Mouse (Mus musculus) layer of hippocampus, adult 2 months (tissue): ENCODE results near the gene P2ry2. TPM values are rescaled to one million over a fixed set of nuclear protein-coding genes. Genes with fewer than 3 reads are reported as not detected.
A peak's percentile ranks its signal among the peaks of the same experiment; 100 is the strongest.

Experiments
- DNase-seq, 2 experiments: peaks; one replicate each; pipeline ENCODE4 v3.0.0; 2022; ENCODE audit warnings: low spot score in 2 of 2
- H3K27ac ChIP-seq: fragments of 200-600 bp; 2 replicates; pipeline ENCODE4 v1.8.1; 2022
- H3K4me3 ChIP-seq: fragments of 200-600 bp; 2 replicates; pipeline ENCODE4 v1.8.1; 2022; ENCODE audit warnings: mild to moderate bottlenecking
- CTCF ChIP-seq: fragments of 200-600 bp; conservative IDR thresholded peaks from 2 replicates; pipeline ENCODE4 v1.8.1; 2022; ENCODE audit warnings: antibody characterized with exemption, mild to moderate bottlenecking, moderate library complexity
- total RNA-seq, 2 experiments: library from RNA; stranded (reverse); gene quantifications; 2 replicates each; pipeline ENCODE4 v1.2.3; 2021

P2ry2 gene
- total RNA-seq, 2 experiments from 2014 or later: 0.86 to 0.87 TPM

DNA sequence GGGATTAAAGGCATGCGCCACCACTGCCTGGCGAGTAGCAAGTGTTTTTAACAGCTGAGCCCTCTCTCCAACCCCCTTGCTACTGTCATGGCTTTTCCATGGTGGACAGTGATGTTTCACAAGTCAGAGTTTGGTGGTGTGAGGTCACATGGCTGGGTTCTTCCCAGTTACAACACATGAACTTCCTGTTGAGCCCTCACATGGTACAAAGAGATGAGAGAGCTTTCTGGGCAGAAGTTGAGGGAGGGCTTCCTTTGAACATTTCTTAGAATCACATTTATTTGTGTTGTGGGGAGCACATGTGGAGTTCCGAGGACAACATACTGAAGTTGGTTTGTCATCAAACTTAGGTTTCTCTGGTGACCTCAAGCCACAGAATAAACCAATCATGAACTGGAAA is 20.7 kb downstream of the P2ry2 start:
- no peak overlapping the region for H3K4me3 ChIP-seq
- no peak for DNase-seq
- TF ChIP-seq CTCF: no peak
- no peak overlapping the region for H3K27ac ChIP-seq

DNA sequence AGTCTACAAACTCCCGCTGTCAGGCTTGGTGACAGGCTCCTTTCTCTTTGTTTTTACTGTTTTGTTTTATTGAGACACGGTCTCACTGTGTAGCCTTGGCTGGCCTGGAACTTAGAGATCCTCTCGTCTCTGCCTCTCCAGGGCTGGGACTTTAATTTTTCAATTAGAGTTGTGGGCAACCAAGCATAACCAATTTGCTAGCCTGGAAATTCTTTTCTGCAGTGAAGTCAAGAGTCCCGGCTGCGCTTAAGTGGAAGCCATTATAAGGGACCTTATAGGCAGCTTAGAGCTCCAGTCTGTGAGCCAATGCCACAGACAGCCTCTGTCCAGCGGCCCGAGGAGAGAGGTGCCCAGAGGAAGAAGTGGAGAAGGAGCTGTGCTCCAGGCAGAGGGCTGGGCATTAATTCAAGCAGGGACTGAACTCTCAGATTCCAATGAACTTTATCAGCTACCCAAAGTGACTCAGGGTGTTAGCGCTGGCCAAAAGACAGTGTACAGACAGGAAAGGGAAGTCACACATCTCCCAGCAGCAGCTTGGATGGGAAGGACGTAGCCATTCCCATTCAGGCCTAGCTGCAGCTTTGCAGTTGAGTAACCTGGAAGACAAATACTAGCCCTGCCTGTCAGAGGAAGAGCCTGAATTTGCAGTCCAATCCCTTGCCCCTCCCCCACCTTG is 21.9 kb downstream of the P2ry2 start:
- Histone ChIP-seq H3K27ac (no peak overlapping the region), H3K4me3 (no peak overlapping the region)
- no peak for DNase-seq
- TF ChIP-seq CTCF: no peak

DNA sequence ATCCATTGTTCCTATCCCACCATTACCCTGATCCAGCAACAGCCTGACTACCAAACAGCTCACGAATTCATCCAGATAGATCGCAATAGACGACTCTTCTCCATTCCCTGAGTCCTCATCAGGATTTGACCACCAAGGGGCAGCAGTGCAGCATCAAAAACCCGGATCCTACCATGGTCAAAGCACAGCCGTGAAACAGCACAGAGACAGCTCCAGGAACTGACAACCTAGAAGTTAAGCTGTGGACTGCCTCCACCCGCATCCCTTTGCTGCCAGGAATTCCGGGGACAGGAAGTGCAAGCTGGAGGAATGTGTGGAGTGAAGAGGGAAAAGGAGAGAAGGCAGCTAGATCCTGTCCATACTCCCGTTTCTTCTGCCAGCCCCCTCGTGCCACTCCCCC is 24.6 kb downstream of the P2ry2 start:
- Histone ChIP-seq H3K4me3 (no peak overlapping the region), H3K27ac (no peak overlapping the region)
- DNase-seq: peak; percentile 77 to 80
- peak; percentile 83 for TF ChIP-seq CTCF

DNA sequence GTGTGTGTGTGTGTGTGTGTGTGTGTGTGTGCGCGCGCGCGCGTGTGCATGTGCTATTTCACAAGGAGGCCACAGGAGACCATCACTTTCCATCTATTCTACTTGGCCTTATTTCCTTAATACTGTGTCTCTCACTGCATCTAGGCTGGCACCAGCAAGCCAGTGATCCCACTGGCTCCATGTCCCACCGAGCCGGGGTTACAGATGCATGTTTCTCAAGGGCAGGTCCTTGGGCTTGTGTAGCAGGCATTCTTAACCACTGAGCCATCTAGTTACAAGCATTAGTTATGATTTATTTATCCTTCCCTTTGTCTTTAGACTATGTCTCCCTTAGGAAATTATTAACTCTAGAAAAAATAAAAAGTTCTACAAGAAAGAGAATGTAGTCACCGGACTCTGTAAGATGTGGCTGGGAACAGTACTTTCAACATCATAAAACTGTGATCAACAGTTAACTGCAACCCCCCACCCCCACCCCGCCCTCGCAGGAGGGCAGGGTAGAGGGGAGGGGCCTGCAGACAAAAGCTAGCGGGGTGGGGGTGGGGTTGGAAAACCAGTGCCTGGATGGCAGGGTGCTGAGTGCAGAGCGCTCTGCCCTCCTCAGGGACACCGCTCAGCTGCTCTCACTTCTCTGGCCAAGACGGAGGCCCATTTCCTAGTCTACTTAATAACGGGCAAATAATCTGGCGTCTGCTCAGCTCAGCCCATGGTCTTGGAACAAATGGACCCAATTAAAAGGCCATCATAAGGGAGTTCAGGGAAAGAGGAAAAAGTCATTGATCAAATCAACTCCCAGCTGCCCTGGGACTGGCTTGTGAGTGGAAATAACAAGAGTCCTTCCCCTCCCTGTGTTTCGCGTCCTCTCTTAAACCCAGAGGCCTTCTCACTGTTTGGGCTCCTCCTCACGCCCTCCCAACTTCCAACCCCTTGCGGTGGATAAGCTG is 27.9 kb downstream of the P2ry2 start:
- H3K4me3 ChIP-seq: no peak overlapping the region
- no peak for DNase-seq
- H3K27ac ChIP-seq: no peak overlapping the region
- no peak for TF ChIP-seq CTCF

DNA sequence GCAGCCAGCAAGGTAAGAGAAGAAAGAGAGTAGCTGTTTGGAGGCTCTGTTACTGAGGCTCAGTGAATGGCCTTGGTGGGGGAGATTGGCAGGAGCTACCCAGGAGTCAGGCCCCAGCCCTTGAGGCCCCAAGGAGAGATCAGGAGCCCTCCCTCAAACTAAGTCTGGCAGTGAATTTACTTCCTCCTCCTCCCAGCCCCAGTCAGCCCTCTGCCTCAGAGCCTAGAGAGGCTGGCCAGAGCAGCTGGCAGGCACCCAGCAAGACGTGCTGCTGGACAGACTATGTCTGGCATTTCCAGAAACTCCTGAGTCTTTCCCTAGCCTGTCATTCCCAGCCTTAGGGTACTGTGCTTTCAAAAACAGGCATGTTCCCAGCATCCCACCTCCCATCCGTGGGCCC is 33.5 kb downstream of the P2ry2 start:
- Histone ChIP-seq H3K4me3 (no peak overlapping the region), H3K27ac (peak overlapping the region; percentile 46; the same call in 1 of the 2 replicates)
- DNase-seq: no peak
- no peak for TF ChIP-seq CTCF

DNA sequence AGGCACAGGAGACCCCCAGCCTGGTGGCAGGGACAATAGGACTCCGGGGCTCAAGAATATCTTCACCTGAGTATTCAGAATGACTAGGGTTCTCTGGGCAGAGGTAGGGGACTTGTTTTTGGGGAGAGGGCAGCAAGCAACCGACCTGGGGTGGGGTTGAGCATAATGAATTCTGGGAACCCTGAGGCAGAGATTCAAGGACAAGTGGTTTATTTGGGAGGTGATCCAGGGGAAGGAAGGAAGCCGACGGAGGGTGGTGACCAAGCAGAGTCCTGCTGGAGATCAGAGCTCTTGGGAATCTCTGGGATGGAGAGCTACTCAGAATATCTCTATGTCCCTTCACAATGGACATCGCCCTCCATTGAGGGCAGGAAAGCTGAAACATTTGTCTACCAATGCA is 34.5 kb downstream of the P2ry2 start:
- DNase-seq: no peak
- H3K27ac ChIP-seq: no peak overlapping the region
- no peak for TF ChIP-seq CTCF
- no peak overlapping the region for H3K4me3 ChIP-seq

DNA sequence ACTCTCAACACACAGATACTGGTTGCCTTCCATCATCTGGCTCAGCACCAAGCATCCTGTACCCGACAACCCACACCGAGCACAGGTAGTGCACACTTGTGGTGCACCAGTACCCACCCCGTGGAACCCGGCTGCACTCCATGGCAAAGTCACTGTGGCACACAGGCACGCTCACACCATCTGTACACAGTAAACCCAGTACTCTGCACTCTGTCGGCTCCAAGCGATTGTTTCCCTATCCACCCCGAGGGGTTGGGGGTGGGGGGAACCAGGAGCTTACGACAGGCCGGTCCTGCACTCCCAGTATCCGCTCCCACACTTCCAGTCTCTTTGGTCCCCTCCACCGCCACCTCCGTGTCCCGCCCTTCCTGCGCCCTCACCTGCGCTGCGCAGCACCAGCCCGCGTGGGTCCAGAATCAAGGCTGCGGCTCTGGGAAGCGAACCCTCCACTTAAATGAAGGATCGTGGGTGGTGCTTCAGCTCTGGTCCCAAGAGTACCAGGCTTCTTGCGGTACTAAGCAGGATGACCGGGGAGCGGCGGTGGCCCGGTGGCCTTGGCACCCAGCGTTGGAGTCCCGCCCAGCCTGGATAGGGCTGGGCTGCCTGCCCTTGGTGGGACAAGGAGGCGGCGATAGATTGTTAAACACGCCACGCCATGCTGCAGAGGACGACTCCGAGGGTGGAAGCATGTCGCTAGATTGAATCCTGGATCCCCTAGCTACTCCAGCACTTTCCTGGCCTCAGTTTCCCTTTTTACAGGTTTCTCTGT is 38.3 kb downstream of the P2ry2 start, which contains the start of gene P2ry6:
P2ry6 (minus strand) TSS at position 515 of the 769 bp plus-strand sequence.
- no peak for TF ChIP-seq CTCF
- DNase-seq: no peak
- Histone ChIP-seq H3K4me3 (peak within 1 kb of the TSS; percentile 40), H3K27ac (no peak within 1 kb of the TSS)

DNA sequence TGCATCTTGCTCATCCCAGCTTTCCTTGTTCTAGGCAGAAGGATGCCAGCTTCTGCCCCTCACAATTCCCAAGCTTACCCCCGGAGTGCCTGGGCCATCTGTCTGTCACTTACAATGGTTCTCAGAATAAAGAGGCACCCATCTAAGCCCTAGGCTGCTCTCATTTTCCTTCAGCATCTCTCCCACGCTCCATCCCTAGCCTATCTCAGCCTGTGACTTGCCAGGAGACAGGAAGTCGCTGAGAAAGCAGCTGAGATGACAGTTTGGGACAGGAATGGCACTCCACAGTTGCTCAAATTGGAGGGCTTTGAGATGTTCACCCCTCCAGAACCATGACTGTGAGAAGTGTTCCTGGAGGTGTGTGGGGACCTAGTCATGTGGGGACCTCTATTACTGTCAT is 39.8 kb downstream of the P2ry2 start:
- no peak overlapping the region for H3K4me3 ChIP-seq
- no peak for DNase-seq
- TF ChIP-seq CTCF: no peak
- peak overlapping the region; percentile 51; the same call in 1 of the 2 replicates for H3K27ac ChIP-seq

DNA sequence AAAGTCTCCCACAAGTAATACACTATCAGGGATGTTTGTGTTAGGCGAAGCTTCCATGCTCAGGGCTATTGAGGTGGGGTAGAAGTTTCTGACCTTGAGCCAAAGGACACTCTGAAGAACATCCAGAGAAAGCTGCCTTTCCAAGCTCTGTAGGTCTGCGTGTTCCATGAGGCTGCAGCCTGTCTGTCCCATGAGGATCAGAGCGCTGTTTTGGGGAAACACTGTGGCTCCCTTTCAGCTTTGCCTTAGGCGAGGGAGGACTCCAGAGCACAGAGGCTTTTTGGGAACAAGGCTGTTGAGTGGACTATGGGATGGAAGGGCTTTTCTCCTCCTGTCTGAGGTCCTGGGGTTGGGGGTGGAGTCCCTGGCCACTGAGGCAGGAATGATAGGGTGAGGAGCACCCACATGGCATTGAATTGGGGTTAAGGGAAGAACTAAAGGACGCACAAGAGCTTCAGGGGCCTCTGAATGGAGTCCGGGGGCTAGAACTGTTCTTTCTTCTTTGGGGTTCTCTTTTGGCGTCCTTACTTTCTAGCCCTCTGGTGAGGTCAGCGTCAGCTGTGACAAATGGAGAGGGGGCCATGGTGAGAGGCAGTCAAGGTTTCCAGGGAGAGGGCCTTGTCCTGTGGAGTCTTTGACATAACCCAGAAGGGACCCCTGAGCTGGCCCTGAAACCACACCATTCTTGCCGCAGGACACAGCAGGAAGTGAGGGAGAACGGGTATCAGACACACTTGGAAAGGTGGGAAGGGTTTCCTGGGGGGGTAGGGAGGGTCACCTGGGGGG is 43.6 kb downstream of the P2ry2 start:
- DNase-seq: no peak
- no peak for TF ChIP-seq CTCF
- Histone ChIP-seq H3K4me3 (no peak overlapping the region), H3K27ac (no peak overlapping the region)

DNA sequence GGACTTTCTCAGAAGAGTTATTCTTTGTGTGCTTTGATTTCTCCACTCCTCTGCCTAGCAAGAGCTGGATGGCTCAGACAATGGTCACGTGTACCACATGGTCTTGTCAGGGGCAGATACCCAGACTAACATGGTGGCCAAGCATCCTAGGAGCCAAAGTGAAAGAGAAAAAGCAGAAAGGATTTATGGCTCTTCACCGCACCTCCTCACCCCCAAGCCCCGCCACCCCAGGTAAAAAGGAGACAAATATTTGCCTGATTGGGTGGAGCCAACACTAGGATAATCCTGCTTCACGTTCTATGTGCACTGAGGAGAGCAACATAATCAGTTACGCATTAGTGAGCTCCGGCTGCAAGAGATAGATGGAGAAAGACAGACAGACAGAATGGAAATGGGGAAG is 44.3 kb downstream of the P2ry2 start:
- Histone ChIP-seq H3K4me3 (no peak overlapping the region), H3K27ac (no peak overlapping the region)
- DNase-seq: no peak
- TF ChIP-seq CTCF: no peak

DNA sequence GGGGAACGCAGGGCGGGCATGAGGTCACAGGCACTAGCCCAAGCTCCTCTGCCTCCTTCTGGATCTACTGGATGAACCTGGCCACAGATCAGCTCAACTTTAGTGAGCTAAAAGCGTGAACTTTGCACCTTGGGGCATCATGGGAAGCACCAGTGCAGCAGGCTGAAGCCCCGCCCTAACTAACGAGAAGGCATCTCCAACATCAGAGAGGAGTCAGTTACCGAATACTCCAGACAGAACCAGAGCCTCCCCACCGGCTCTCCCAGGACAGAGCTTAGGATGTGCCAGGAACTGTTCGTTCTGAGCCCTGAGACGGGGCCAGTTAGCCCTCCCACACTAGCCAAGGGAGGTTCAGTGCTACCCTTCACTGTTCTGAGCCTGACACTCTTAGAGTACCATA is 44.8 kb downstream of the P2ry2 start:
- H3K27ac ChIP-seq: no peak overlapping the region
- no peak for DNase-seq
- TF ChIP-seq CTCF: no peak
- no peak overlapping the region for H3K4me3 ChIP-seq

DNA sequence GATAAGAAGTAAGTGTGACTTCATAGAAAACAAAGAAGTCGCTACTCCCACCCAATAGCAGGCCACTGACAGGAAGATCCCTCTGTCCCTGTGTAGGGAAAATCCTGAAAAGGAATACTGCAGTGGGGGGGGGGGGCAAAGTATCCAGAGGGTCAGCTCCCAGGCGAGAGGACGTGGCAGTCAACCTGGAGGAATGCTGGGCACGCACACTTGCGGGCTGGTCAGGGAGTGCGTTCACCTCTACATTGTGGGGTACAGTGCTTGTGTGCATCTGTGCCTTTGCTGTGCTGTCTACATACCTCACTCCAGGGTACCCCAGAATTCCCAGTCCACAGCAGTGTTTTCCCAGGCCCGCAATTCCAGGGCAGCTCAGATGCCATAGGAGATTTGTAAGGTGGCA is 46.7 kb downstream of the P2ry2 start:
- TF ChIP-seq CTCF: no peak
- Histone ChIP-seq H3K27ac (no peak overlapping the region), H3K4me3 (no peak overlapping the region)
- no peak for DNase-seq
